Mouse (Mus musculus) small intestine, adult 2 months (tissue): ENCODE results near the gene E130208F15Rik.

ENCODE experiments used
- CTCF ChIP-seq: fragments of 200-500 bp; IDR thresholded peaks from 2 replicates; pipeline ENCODE4 v1.5.1; 2012; ENCODE audit warnings: low read depth, mild to moderate bottlenecking, control low read depth, inconsistent platforms, low read length, moderate library complexity, mixed read lengths; ENCODE audit not compliant: insufficient replicate concordance, insufficient read length; ENCODE audit errors: extremely low read depth
- POLR2A ChIP-seq: fragments of 200-500 bp; IDR thresholded peaks from 2 replicates; pipeline ENCODE4 v1.6.1; 2012; ENCODE audit warnings: low read depth, mild to moderate bottlenecking, control low read depth, inconsistent platforms, low read length, moderate library complexity

DNA sequence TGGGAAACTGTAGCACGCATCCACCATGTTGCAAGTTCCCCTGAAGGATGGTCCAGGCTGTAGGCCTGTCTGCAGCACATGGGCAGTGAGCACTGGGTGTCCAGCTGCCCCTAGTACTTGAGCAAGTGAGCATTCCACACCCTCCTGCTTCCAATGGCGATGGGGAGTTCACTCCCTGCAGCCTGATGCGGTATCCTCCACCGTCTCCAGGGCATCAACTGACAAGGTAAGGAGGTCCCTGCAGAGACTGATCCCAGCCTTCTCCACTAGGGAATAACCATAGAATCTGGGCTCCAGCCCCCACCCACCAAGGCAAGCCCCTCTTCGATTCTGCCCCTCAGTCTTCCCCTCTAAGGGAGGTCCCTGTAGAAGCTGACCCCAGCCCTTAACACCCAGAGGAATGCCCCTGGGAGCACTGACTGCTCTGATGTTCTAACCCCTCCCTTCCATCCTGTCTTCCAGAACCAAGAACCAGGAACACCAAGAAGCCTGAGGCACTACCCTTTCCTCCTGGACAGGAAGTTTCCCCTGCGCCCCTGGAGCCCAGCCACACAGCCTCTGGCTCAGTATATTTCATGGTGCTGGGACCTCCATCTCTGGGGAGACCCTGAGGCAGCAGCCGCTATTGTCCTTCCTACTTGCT, 32.3 kb upstream of the E130208F15Rik start:
- TF ChIP-seq CTCF (no peak), POLR2A (no peak)
